Mouse (Mus musculus): ENCODE measurements around the gene Tor4a. TPM values are rescaled to one million over a fixed set of nuclear protein-coding genes. Genes with fewer than 3 reads are reported as not detected.

The Tor4a gene
- polyA plus RNA-seq, 1 experiment from 2014 or later: 3.1 TPM

Other genes starting within 250 kb of the Tor4a start
- 22.4 and 25.1 TPM in 2 replicates for gene Zmynd19, start 247.1 kb downstream of the Tor4a start, polyA plus RNA-seq (2016; fragmentation: Nextera tagmentation; extraction: Ambion mirVana)
- gene Dph7, start 234.5 kb downstream of the Tor4a start, polyA plus RNA-seq (2016; fragmentation: Nextera tagmentation; extraction: Ambion mirVana): 36.5 and 37.7 TPM in 2 replicates
- 138 and 144 TPM in 2 replicates for gene Mrpl41, start 221.8 kb downstream of the Tor4a start, polyA plus RNA-seq (2016; fragmentation: Nextera tagmentation; extraction: Ambion mirVana)
- gene Pnpla7, start 220.9 kb downstream of the Tor4a start, polyA plus RNA-seq (2016; fragmentation: Nextera tagmentation; extraction: Ambion mirVana): 6.5 and 7.0 TPM in 2 replicates
- 99.1 and 103 TPM in 2 replicates for gene Nsmf, start 142.5 kb downstream of the Tor4a start, polyA plus RNA-seq (2016; fragmentation: Nextera tagmentation; extraction: Ambion mirVana)
- not detected in 2 replicates for gene Entpd8, start 116.6 kb downstream of the Tor4a start, polyA plus RNA-seq (2016; fragmentation: Nextera tagmentation; extraction: Ambion mirVana)
- 0.19 TPM in 1 of 2 replicates, not detected in the other for gene Noxa1, start 101.7 kb downstream of the Tor4a start, polyA plus RNA-seq (2016; fragmentation: Nextera tagmentation; extraction: Ambion mirVana)
- gene Nrarp, start 16.1 kb downstream of the Tor4a start, polyA plus RNA-seq (2016; fragmentation: Nextera tagmentation; extraction: Ambion mirVana): 21.3 and 24.7 TPM in 2 replicates
- gene Nelfb, start 14.6 kb upstream of the Tor4a start, polyA plus RNA-seq (2016; fragmentation: Nextera tagmentation; extraction: Ambion mirVana): 119 and 121 TPM in 2 replicates
- not detected in 2 replicates for gene Stpg3, start 17.8 kb upstream of the Tor4a start, polyA plus RNA-seq (2016; fragmentation: Nextera tagmentation; extraction: Ambion mirVana)
- gene Fam166a, start 21.9 kb upstream of the Tor4a start, polyA plus RNA-seq (2016; fragmentation: Nextera tagmentation; extraction: Ambion mirVana): 1.1 TPM in 1 of 2 replicates, not detected in the other
- gene Tubb4b, start 27.8 kb upstream of the Tor4a start, polyA plus RNA-seq (2016; fragmentation: Nextera tagmentation; extraction: Ambion mirVana): 443 and 449 TPM in 2 replicates
- not detected in 2 replicates for gene Slc34a3, start 37.5 kb upstream of the Tor4a start, polyA plus RNA-seq (2016; fragmentation: Nextera tagmentation; extraction: Ambion mirVana)
- gene Rnf224, start 39.9 kb upstream of the Tor4a start, polyA plus RNA-seq (2016; fragmentation: Nextera tagmentation; extraction: Ambion mirVana): not detected in 2 replicates
- 8.6 and 9.4 TPM in 2 replicates for gene Rnf208, start 45.4 kb upstream of the Tor4a start, polyA plus RNA-seq (2016; fragmentation: Nextera tagmentation; extraction: Ambion mirVana)
- gene Cysrt1, start 45.6 kb upstream of the Tor4a start, polyA plus RNA-seq (2016; fragmentation: Nextera tagmentation; extraction: Ambion mirVana): not detected in 2 replicates
- 3.8 and 4.2 TPM in 2 replicates for gene AL732309.1, start 50.0 kb upstream of the Tor4a start, polyA plus RNA-seq (2016; fragmentation: Nextera tagmentation; extraction: Ambion mirVana)
- 21.6 and 23.6 TPM in 2 replicates for gene Tmem203, start 58.6 kb upstream of the Tor4a start, polyA plus RNA-seq (2016; fragmentation: Nextera tagmentation; extraction: Ambion mirVana)
- gene Tprn, start 65.7 kb upstream of the Tor4a start, polyA plus RNA-seq (2016; fragmentation: Nextera tagmentation; extraction: Ambion mirVana): 9.7 TPM in 2 replicates
- 218 and 231 TPM in 2 replicates for gene Ssna1, start 75.6 kb upstream of the Tor4a start, polyA plus RNA-seq (2016; fragmentation: Nextera tagmentation; extraction: Ambion mirVana)
- 154 and 155 TPM in 2 replicates for gene Anapc2, start 75.6 kb upstream of the Tor4a start, polyA plus RNA-seq (2016; fragmentation: Nextera tagmentation; extraction: Ambion mirVana)
- gene Tmem210, start 91.3 kb upstream of the Tor4a start, polyA plus RNA-seq (2016; fragmentation: Nextera tagmentation; extraction: Ambion mirVana): not detected in 2 replicates
- not detected in 2 replicates for gene Lrrc26, start 93.0 kb upstream of the Tor4a start, polyA plus RNA-seq (2016; fragmentation: Nextera tagmentation; extraction: Ambion mirVana)
- 1.0 and 1.9 TPM in 2 replicates for gene Grin1, start 122.3 kb upstream of the Tor4a start, polyA plus RNA-seq (2016; fragmentation: Nextera tagmentation; extraction: Ambion mirVana)
- 66.5 and 75.8 TPM in 2 replicates for gene Man1b1, start 135.5 kb upstream of the Tor4a start, polyA plus RNA-seq (2016; fragmentation: Nextera tagmentation; extraction: Ambion mirVana)
- gene Dpp7, start 159.5 kb upstream of the Tor4a start, polyA plus RNA-seq (2016; fragmentation: Nextera tagmentation; extraction: Ambion mirVana): 25.0 and 27.0 TPM in 2 replicates
- gene Uap1l1, start 168.8 kb upstream of the Tor4a start, polyA plus RNA-seq (2016; fragmentation: Nextera tagmentation; extraction: Ambion mirVana): 7.9 and 8.9 TPM in 2 replicates
- gene Sapcd2, start 175.4 kb upstream of the Tor4a start, polyA plus RNA-seq (2016; fragmentation: Nextera tagmentation; extraction: Ambion mirVana): 51.4 and 51.6 TPM in 2 replicates
- gene Entpd2, start 199.0 kb upstream of the Tor4a start, polyA plus RNA-seq (2016; fragmentation: Nextera tagmentation; extraction: Ambion mirVana): 0.41 and 0.42 TPM in 2 replicates
- gene Npdc1, start 202.5 kb upstream of the Tor4a start, polyA plus RNA-seq (2016; fragmentation: Nextera tagmentation; extraction: Ambion mirVana): 47.7 and 60.0 TPM in 2 replicates
- not detected in 2 replicates for gene Fut7, start 226.4 kb upstream of the Tor4a start, polyA plus RNA-seq (2016; fragmentation: Nextera tagmentation; extraction: Ambion mirVana)
- gene Abca2, start 231.8 kb upstream of the Tor4a start, polyA plus RNA-seq (2016; fragmentation: Nextera tagmentation; extraction: Ambion mirVana): 4.8 and 5.2 TPM in 2 replicates